Mouse (Mus musculus) embryonic facial prominence, embryonic 10.5 days (tissue): ENCODE data around the gene Ctla4. TPM values are rescaled to one million over a fixed set of nuclear protein-coding genes. Genes with fewer than 3 reads are reported as not detected.
A peak's percentile ranks its signal among the peaks of the same experiment; 100 is the strongest.

Experiments
- DNase-seq: peaks from one replicate; pipeline ENCODE4 v3.0.0-alpha.2; 2017; ENCODE audit warnings: low spot score
- H3K27ac ChIP-seq: fragments of 300-500 bp; sonication (generic); replicated peaks from 2 replicates; pipeline ENCODE4 v1.5.1; 2016; ENCODE audit warnings: mild to moderate bottlenecking
- H3K27me3 ChIP-seq: fragments of 300-500 bp; sonication (generic); replicated peaks from 2 replicates; pipeline ENCODE4 v1.6.1; 2016; ENCODE audit warnings: low read depth, mild to moderate bottlenecking; ENCODE audit not compliant: poor library complexity, severe bottlenecking
- H3K36me3 ChIP-seq: fragments of 300-500 bp; sonication (generic); replicated peaks from 2 replicates; pipeline ENCODE4 v1.6.1; 2016; ENCODE audit warnings: mild to moderate bottlenecking, moderate library complexity
- H3K4me1 ChIP-seq: fragments of 300-500 bp; sonication (generic); 2 replicates; pipeline ENCODE4 v1.6.1; 2016
- H3K4me3 ChIP-seq: fragments of 300-500 bp; sonication (generic); 2 replicates; pipeline ENCODE4 v1.5.1; 2016; ENCODE audit warnings: mild to moderate bottlenecking, moderate library complexity
- H3K9me3 ChIP-seq: fragments of 300-500 bp; sonication (generic); 2 replicates; pipeline ENCODE4 v1.6.1; 2016; ENCODE audit warnings: mild to moderate bottlenecking
- WGBS: fragments of 180-500 bp; shearing (Covaris S2); methylation state at CpG from one replicate; pipeline ENCODE4 v1.1.7; 2016; 5-methylcytosine and 5-hydroxymethylcytosine counted together
- polyA plus RNA-seq: library from polyadenylated mRNA; unstranded; fragments of >200 nt; fragmentation: Nextera tagmentation; extraction: Ambion mirVana; gene quantifications from 2 replicates; pipeline ENCODE4 v1.2.1, GENCODE M21; 2016

Gene Ctla4
- polyA plus RNA-seq, 1 experiment from 2014 or later = not detected

DNA sequence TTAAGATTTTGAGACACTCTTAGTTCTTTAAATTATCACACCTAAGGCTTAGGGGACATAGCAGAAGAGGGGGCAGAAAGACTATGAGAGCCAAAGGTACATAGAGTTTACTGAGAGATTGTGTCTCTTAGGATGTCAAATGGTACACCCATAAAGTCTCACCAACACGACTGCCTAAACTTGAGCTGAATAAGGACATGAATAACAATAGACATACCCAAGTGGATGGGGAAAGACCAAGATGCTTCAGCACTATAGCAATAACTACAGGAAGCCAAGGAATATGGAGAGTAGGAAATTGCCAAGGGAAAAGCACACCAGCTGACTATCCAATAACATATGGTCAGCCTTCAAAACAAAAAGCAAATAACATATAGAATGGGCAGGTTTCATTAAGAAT is 22.9 kb downstream of the Ctla4 start:
- Histone ChIP-seq H3K4me1 (no peaks in the 10 kb centered on the region), H3K27me3 (no peaks in the 10 kb centered on the region), H3K4me3 (no peak overlapping the region), H3K36me3 (no peaks in the 10 kb centered on the region), H3K9me3 (no peaks in the 10 kb centered on the region), H3K27ac (no peak overlapping the region)
- WGBS = 66% methylated on average over 1 of the region's 1 CpGs
- DNase-seq = no peak

DNA sequence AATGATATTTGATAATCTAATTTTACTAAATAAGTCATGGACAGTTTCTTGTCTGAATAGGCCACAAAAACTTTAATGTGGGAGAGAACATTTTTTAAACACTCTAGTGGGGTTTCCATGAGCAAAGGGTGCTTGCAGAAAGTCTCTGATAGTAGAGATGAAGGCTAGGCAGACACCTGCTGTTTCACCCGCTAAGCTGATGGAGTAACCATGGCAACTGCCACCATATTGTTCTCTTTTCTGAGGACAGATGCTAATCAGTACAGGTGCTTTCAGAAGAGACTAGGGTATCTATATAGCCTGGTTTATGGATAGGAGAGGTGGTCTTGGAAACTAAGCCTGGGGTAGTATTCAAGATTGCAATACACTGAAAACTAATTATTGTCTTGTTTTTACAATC is 24.0 kb downstream of the Ctla4 start:
- Histone ChIP-seq H3K4me3 (no peak overlapping the region), H3K27ac (no peak overlapping the region), H3K4me1 (no peaks in the 10 kb centered on the region), H3K9me3 (no peaks in the 10 kb centered on the region), H3K36me3 (no peaks in the 10 kb centered on the region), H3K27me3 (no peaks in the 10 kb centered on the region)
- DNase-seq = no peak
- 39% methylated on average over 1 of the region's 1 CpGs for WGBS

DNA sequence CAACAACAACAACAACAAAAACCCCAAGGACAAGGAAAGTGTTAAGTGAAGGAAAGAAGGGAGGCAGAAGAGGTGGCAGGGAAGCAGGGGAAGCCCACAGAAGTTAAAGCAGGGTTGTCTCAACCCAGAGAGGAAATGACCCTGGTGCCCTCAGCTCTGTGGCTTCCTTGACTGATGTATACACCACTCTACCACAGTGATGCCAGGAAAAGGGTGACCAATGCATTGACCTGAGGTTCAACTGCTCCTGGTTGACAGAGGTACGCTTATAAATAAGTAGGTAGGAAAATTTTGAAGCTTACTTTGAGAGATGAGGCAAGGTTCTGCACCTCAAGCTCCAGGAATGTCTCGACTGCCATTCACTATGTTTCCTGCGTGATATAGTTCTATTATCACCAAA is 24.8 kb downstream of the Ctla4 start:
- Histone ChIP-seq H3K9me3 (no peaks in the 10 kb centered on the region), H3K4me1 (peaks cover under 1% of the 10 kb centered on the region; the same call in 1 of the 2 replicates), H3K27ac (no peak overlapping the region), H3K36me3 (no peaks in the 10 kb centered on the region), H3K4me3 (no peak overlapping the region), H3K27me3 (no peaks in the 10 kb centered on the region)
- DNase-seq = no peak
- 83% methylated on average over 3 of the region's 3 CpGs for WGBS

DNA sequence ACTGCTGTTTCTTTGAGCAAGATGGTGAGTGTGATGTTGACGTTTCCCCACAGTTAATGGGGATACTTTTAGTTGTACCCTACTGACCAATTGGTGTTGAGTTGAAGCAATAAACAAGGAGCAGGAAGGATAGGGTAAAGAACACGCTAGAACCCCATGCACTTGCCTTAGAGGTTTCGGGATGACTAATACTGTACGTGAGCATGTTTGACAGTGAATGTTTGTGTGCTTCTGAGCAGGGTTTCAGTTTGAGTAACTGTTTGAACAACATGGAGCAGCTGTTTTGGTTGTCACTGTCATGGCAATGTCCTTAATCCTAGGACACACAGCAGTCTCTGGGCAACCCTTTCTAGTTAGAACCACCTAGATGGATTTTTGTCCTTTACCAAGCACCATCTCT is 26.5 kb downstream of the Ctla4 start:
- DNase-seq = no peak
- Histone ChIP-seq H3K27ac (no peak overlapping the region), H3K36me3 (no peaks in the 10 kb centered on the region), H3K27me3 (no peaks in the 10 kb centered on the region), H3K4me1 (peaks cover 3% of the 10 kb centered on the region; the same call in 1 of the 2 replicates), H3K4me3 (no peak overlapping the region), H3K9me3 (no peaks in the 10 kb centered on the region)
- 89% methylated on average over 4 of the region's 4 CpGs for WGBS

DNA sequence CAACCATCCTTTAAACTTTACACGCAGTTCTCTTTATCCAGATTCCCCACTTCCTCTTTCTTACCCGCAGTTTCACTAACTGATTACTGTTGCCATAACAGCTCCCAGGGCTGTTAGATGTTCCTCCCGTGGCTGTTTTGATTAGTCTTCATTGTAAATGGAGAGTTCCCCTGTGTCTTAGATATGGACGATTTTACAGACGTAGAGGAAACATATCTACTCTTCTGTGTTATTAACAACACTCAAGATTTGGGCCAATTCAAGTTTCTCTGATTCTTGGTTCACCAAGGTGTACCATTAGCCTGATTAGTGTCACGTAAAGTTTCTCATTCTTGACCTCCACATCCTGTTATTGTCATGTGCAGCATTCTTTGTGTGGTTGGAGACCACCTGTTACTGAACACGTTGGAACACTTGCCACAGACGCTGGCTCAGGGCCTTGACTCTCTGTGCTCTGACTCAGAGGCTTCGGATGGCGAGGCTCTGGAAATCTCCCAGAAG is 29.5 kb downstream of the Ctla4 start:
- Histone ChIP-seq H3K27ac (no peak overlapping the region), H3K4me1 (peaks cover 9% of the 10 kb centered on the region), H3K9me3 (no peaks in the 10 kb centered on the region), H3K4me3 (no peak overlapping the region), H3K36me3 (no peaks in the 10 kb centered on the region), H3K27me3 (no peaks in the 10 kb centered on the region)
- WGBS = 73% methylated on average over 10 of the region's 10 CpGs
- DNase-seq = no peak

DNA sequence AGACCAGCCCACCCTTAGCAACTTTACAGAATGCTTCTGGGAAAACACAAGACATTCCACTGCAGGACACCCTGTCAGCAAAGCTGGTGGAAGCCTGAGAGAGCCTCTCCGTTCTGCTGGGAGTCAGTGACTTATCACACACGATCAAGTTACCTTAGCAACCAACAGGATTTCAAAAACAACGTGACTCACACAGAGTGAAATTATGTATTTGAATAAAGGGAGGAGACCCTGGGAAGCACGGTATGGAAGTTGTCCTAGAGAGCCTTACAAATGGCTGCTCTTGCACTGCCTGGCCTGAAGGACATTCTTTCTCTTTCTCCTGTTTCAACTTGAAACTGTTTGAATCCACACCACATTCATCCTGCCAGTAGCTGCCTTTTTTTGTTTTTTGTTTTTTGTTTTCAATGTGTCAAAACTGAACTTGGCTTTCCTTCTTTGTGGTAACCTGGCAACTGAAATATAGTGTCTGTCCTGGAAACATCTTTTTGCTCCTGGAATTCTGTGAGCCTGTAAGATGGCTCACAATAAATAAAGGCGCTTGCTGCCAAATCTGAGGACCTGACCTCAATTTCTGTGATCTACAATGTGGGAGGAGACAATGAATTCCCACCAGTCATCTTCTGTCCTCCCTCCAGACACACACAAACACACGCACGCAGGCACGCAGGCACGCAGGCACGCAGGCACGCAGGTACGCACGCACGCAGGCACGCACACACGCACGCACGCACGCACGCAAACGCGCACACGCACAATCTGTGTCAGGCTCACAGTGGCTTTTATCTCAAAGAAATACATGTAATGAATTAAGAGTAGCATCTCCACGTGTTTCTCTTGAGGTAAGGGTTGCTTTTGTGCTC is 33.9 kb downstream of the Ctla4 start:
- Histone ChIP-seq H3K27me3 (no peaks in the 10 kb centered on the region), H3K36me3 (no peaks in the 10 kb centered on the region), H3K4me1 (peaks cover 9% of the 10 kb centered on the region), H3K27ac (0 out of 2 replicates have a peak overlapping the region, but pooled peaks have one; percentile 49), H3K4me3 (no peak overlapping the region), H3K9me3 (no peaks in the 10 kb centered on the region)
- DNase-seq = peak; percentile 9
- WGBS = 87% methylated on average over 24 of the region's 24 CpGs

DNA sequence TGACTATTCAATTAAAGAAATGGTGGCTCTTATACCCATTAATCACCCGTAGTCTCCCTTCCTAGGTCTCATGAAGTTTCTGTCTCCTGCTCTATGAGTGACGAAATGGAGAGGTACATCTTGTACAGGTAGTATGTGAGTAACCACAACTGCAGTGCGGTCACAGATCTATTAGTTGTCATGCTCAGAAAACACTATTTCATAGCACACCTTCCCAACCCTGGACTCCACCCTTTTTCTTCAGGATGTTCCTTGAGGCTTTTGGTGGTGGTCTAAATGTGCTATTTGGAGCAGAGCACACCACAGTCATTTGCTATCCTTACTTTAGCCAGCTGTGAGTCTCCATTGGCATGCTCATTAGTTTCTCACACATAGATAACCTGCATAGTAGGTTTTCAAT is 42.2 kb downstream of the Ctla4 start:
- Histone ChIP-seq H3K27me3 (no peaks in the 10 kb centered on the region), H3K36me3 (no peaks in the 10 kb centered on the region), H3K4me3 (no peak overlapping the region), H3K27ac (no peak overlapping the region), H3K9me3 (no peaks in the 10 kb centered on the region), H3K4me1 (no peaks in the 10 kb centered on the region)
- 88% methylated on average over 3 of the region's 3 CpGs for WGBS
- DNase-seq = no peak

DNA sequence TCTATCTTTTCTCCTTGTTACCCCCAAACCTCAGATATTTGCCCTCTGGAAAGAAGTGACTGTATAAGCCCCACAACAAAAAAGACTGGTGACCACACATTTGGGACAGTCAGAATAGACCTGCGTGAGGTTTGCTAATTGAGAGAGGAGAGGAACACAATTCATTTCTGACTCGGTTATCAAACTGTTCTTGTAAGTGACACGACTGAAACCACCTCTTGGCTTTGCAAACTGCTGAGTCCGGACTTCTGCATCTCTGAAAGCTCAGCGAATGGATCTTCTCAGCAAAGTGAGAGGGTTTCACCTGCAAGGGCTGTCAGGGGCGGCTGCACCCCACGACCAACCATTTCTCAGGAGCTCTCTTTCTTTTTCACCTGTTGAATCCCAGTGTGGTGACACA is 43.6 kb downstream of the Ctla4 start:
- no peaks in the 10 kb centered on the region for H3K36me3 ChIP-seq
- no peaks in the 10 kb centered on the region for H3K4me1 ChIP-seq
- H3K27ac ChIP-seq = no peak overlapping the region
- no peak for DNase-seq
- H3K9me3 ChIP-seq = no peaks in the 10 kb centered on the region
- no peak overlapping the region for H3K4me3 ChIP-seq
- 87% methylated on average over 7 of the region's 7 CpGs for WGBS
- H3K27me3 ChIP-seq = no peaks in the 10 kb centered on the region

DNA sequence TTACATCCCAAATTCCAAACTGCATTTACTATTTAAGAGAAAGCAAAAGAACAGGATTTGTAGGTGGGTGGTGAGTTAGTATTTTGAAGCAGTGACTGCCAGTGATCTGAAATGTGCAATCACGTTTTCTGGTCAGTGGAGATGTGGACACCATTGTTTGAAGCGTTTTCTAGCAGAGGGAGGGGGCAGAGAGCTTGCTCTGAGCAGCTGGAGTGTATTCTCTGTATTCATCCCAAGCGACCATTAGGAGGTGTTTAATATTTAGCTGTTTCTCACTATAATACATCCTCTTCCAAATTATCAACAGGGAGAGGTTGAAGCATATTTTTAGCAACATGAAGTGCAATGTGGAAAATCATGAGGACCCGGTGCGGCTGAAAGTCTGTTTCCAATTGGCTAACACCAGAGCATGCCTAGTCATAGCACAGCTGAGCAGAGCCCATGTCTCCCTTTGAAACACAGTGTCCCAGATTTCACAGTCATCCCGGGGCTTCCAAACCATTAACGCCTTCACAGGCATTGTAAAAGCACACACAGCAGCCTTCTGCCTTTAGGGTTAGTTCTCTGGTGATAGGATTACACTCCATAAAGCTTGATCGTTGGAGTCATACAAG is 49.3 kb downstream of the Ctla4 start:
- DNase-seq = no peak
- 71% methylated on average over 8 of the region's 8 CpGs for WGBS
- H3K27me3 ChIP-seq = no peaks in the 10 kb centered on the region
- no peak overlapping the region for H3K4me3 ChIP-seq
- H3K4me1 ChIP-seq = no peaks in the 10 kb centered on the region
- H3K36me3 ChIP-seq = no peaks in the 10 kb centered on the region
- no peaks in the 10 kb centered on the region for H3K9me3 ChIP-seq
- no peak overlapping the region for H3K27ac ChIP-seq

DNA sequence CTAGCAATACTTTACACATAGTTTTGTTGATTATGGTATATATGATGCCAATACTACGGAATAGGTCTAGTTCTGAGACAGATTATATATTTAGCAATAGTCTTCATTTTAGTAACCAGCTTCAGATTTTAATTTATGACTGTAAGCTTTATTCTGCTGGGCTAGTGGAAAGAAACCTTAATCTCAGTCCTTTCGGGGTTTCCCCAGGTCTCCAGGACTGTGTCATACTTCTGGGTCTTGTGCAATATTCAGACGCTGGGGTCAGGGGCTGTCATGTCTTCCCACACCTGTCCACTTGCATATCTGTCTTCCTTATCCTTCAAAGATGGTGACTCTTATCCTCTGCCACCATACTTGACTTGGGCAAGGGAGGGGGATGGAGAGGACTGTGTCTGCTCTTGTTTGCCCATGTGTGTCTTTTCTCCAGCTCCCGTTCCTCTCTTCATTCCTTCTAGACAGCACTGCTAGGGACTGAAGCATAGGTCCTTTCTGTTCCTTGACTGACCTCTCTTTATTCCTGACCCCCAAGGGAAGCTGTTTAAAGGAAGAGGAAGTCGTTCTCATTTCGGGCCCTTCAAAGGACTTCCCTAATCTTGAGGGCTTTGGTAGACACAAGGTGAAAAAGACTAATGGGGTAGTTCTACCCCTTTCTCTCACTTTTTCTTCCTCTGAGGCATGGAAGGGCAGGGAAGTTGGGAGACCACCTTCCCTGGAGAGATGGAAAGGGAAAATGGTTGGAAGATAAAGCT is 50.3 kb downstream of the Ctla4 start:
- no peak overlapping the region for H3K4me3 ChIP-seq
- H3K27me3 ChIP-seq = no peaks in the 10 kb centered on the region
- 76% methylated on average over 6 of the region's 6 CpGs for WGBS
- no peak for DNase-seq
- no peaks in the 10 kb centered on the region for H3K9me3 ChIP-seq
- H3K4me1 ChIP-seq = no peaks in the 10 kb centered on the region
- H3K27ac ChIP-seq = no peak overlapping the region
- no peaks in the 10 kb centered on the region for H3K36me3 ChIP-seq

DNA sequence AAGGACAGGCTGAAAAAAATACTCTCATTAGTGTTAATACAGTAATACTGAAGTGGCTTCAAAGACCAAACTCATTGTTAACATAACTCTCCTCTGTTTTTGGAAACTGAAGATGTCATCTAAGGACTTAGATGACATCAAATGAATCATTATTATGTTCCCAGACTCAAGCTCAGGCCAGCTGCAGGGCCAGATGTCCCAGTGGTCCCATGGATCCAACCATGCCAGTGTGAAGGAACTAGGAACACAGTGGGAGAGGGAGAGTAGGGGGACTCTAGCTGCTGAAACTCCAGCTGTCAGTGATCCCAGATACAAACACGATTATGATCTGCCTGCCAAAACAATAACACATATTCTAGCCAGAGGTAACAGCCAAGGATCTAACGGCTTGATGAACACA is 51.5 kb downstream of the Ctla4 start:
- H3K4me3 ChIP-seq = no peak overlapping the region
- DNase-seq = no peak
- H3K36me3 ChIP-seq = no peaks in the 10 kb centered on the region
- 83% methylated on average over 2 of the region's 2 CpGs for WGBS
- no peaks in the 10 kb centered on the region for H3K27me3 ChIP-seq
- no peaks in the 10 kb centered on the region for H3K9me3 ChIP-seq
- no peak overlapping the region for H3K27ac ChIP-seq
- H3K4me1 ChIP-seq = no peaks in the 10 kb centered on the region

DNA sequence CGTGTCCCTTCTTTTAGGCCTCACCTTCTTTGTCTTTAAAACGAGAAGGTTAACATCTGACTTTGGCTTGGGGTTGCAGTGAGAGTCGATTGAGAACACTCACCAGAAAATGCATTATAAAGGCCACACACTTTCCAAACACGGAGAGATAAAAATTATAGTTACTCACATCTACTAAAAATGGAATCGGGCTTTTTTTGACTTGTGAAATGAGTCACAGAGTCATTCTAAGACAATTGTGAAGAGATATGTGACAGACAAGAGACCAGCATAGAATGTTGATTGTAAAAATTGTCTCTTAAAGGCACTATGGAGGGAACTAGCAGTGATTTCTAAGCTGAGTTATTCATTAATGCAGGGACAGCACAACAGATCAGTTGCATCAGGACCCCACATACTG is 52.2 kb downstream of the Ctla4 start:
- WGBS = 88% methylated on average over 5 of the region's 5 CpGs
- H3K4me1 ChIP-seq = no peaks in the 10 kb centered on the region
- H3K36me3 ChIP-seq = no peaks in the 10 kb centered on the region
- no peak for DNase-seq
- no peaks in the 10 kb centered on the region for H3K9me3 ChIP-seq
- no peak overlapping the region for H3K27ac ChIP-seq
- no peaks in the 10 kb centered on the region for H3K27me3 ChIP-seq
- no peak overlapping the region for H3K4me3 ChIP-seq
